Mouse (Mus musculus): Measurements from ENCODE around the gene Sorbs1.

- no peak for TF ChIP-seq MAFK (IDR thresholded peaks at IDR 0.05; ENCODE audit: insufficient read depth, low read depth, low read length)
- TF ChIP-seq CHD2 (IDR thresholded peaks at IDR 0.05; ENCODE audit: low read depth, low read length) = no peak
- no peak for TF ChIP-seq ZNF384 (IDR thresholded peaks at IDR 0.05; ENCODE audit: low read depth, low read length)
- no peak for TF ChIP-seq HCFC1 (IDR thresholded peaks at IDR 0.05; ENCODE audit: borderline replicate concordance, insufficient read depth, low read length)
Measured at GRCm38 (mm10) chr19:40553014-40553789, 39.6 kb upstream of the Sorbs1 start.

All from ES-E14 (cell line).